ENCODE assay signal across 12 mouse cellular contexts in genomic region chr11:78411606-78412323, GRCm38 (mm10). TPM values are rescaled to one million over a fixed set of nuclear protein-coding genes. Genes with fewer than 3 reads are reported as not detected.
DNase-seq lines count a peak whose midpoint lies in the region; TF ChIP-seq lines count a peak whose summit lies in the region.
"Had no signal": no experiment of that assay in that cellular context is flagged by ENCODE, and none has a peak within 500 bp of the region (broad histone marks: within the 10 kb centered on the region; RNA-seq: fewer than 3 reads in every experiment).

No protein-coding gene starts in this region.

- DNase-seq in layer of hippocampus, adult 8-10 months (ENCODE audit: low spot score in 2 of 2): peak; percentile 32 to 35
- no peak for DNase-seq in layer of hippocampus, adult 9-10 months (ENCODE audit: low spot score)
- DNase-seq in adrenal gland, adult 2 months: peak; percentile 87
- DNase-seq in cerebellum, adult 2 months: peak; percentile 43 to 49
- peak; percentile 52 to 64 for DNase-seq in layer of hippocampus, postnatal 10 days (ENCODE audit: low spot score in 2 of 2)
- DNase-seq in urinary bladder, postnatal 4 days (ENCODE audit: low spot score in 2 of 2): no peak
- no peak for DNase-seq in frontal cortex, postnatal 25 days (ENCODE audit: low spot score in 2 of 2)
- DNase-seq: lung, adult 2 months had no signal

- H3K4me3 ChIP-seq in cerebellum, adult 2 months (replicated peaks; ENCODE audit: insufficient read depth, low read depth, low read length): no peak overlapping the region
- H3K4me3 ChIP-seq: neural tube, embryonic 13.5 days; stomach, embryonic 15.5 days had no signal

- no peak for TF ChIP-seq CTCF in cerebellum, adult 2 months (IDR thresholded peaks at IDR 0.05; ENCODE audit: borderline replicate concordance, insufficient read depth, low read depth, low read length)

- peaks cover 24% of the 10 kb centered on the region for H3K4me1 ChIP-seq in cerebellum, adult 2 months (ENCODE audit: control insufficient read depth, insufficient read depth, low read length)
- H3K4me1 ChIP-seq: neural tube, embryonic 13.5 days; stomach, embryonic 15.5 days had no signal

- WGBS in cerebellum, adult 2 months: 24% methylated on average over 11 of the region's 11 CpGs

- H3K27ac ChIP-seq in cerebellum, adult 2 months (ENCODE audit: insufficient read depth, low read length): no peak overlapping the region; the same call in 1 of the 2 replicates
- H3K27ac ChIP-seq: neural tube, embryonic 13.5 days; stomach, embryonic 15.5 days had no signal

- TF ChIP-seq POLR2A in cerebellum, adult 2 months (IDR thresholded peaks at IDR 0.05; ENCODE audit: borderline replicate concordance, insufficient read depth, low read length): no peak

- H3K27me3 ChIP-seq in cerebellum, adult 2 months (ENCODE audit: control insufficient read depth, insufficient read depth, low read length): no peaks in the 10 kb centered on the region
- H3K27me3 ChIP-seq: neural tube, embryonic 13.5 days; stomach, embryonic 15.5 days had no signal

RNA-seq across cellular contexts. Expression of gene Slc13a2, which starts 10.3 kb away (rescaled TPM):
- total RNA-seq in layer of hippocampus, adult 8-10 months (2022): not detected
- not detected for total RNA-seq in adrenal gland, adult 2 months (2021)
- 0.20 and 0.22 TPM in 2 replicates for polyA plus RNA-seq in adrenal gland, adult 2 months (2012; rRNA removed)
- not detected in 2 replicates for polyA plus RNA-seq in cerebellum, adult 2 months (2012; rRNA removed)
- total RNA-seq in layer of hippocampus, postnatal 10 days (2021): not detected
- total RNA-seq: MEL had no signal
- polyA plus RNA-seq: heart, embryonic 14.5 days; neural tube, embryonic 13.5 days had no signal

RNA-seq across cellular contexts. Expression of gene Foxn1, which starts 25.4 kb away (rescaled TPM):
- under 1 TPM in 1 of 4 experiments, not detected in 3; 0.10 TPM for total RNA-seq in layer of hippocampus, adult 8-10 months (2022)
- total RNA-seq in adrenal gland, adult 2 months (2021): under 1 TPM; 0.29 to 0.41 TPM
- polyA plus RNA-seq in adrenal gland, adult 2 months (2012; rRNA removed): 0.27 and 0.35 TPM in 2 replicates
- polyA plus RNA-seq in cerebellum, adult 2 months (2012; rRNA removed): not detected in 2 replicates
- total RNA-seq in layer of hippocampus, postnatal 10 days (2021): not detected
- total RNA-seq: MEL had no signal
- polyA plus RNA-seq: heart, embryonic 14.5 days; neural tube, embryonic 13.5 days had no signal

RNA-seq across cellular contexts. Expression of gene Slc46a1, which starts 53.7 kb away (rescaled TPM):
- 10 to 100 TPM in 3 of 4 experiments, 1 to 10 TPM in 1; 8.1 to 16.1 (median 11.1) TPM for total RNA-seq in layer of hippocampus, adult 8-10 months (2022)
- total RNA-seq in adrenal gland, adult 2 months (2021): 10 to 100 TPM; 41.5 to 60.9 TPM
- 111 TPM in 2 replicates for polyA plus RNA-seq in adrenal gland, adult 2 months (2012; rRNA removed)
- 15.2 and 15.4 TPM in 2 replicates for polyA plus RNA-seq in cerebellum, adult 2 months (2012; rRNA removed)
- 10 to 100 TPM; 10.7 to 13.0 TPM for total RNA-seq in layer of hippocampus, postnatal 10 days (2021)

Comparison
In these comparisons a context has a peak if more than half of its experiments do, and no peak if none do; other contexts are left out.
1. DNase-seq: peak in layer of hippocampus, adult 8-10 months (2 of 2), adrenal gland, adult 2 months (single experiment), cerebellum, adult 2 months (2 of 2) and layer of hippocampus, postnatal 10 days (2 of 2); none in layer of hippocampus, adult 9-10 months (single experiment), urinary bladder, postnatal 4 days (0 of 2) and frontal cortex, postnatal 25 days (0 of 2).